In the genomic region with DNA sequence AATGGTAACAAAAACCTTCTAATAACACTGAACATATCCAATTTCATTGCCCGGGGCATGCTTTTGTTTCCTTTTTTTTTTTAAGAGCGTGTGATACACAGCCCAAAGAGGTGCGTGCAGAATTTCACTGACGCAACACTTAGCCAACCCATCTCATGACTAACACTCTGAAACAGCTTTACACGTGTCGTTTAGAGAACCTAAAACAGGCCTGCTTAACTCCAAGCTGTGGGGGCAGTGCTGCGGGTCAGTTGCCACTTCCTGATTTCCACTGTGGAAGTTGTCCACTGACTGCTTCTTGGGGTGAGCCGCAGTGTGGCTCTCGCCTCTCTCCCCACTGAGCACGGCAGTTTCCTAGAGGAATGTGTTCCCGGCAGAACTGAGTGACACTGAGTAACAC, we compare ENCODE assay signal across 14 mouse cellular contexts. TPM values are rescaled to one million over a fixed set of nuclear protein-coding genes. Genes with fewer than 3 reads are reported as not detected.
DNase-seq lines count a peak whose midpoint lies in the region; ATAC-seq lines count a peak whose summit lies in the region.
"Had no signal": no experiment of that assay in that cellular context is flagged by ENCODE, and none has a peak within 500 bp of the region (broad histone marks: within the 10 kb centered on the region; RNA-seq: fewer than 3 reads in every experiment).

No protein-coding gene starts in this region.

- DNase-seq in forebrain, embryonic 10.5 days (ENCODE audit: extremely low spot score, low spot score): no peak
- peak; percentile 21 to 34 for DNase-seq in spleen, postnatal 36 days (ENCODE audit: low spot score in 2 of 2)
- DNase-seq in spleen, adult 12 weeks (ENCODE audit: low spot score): no peak
- DNase-seq in splenic B cell, adult 2 months (ENCODE audit: low read depth, low spot score): peak; percentile 24
- no peak for DNase-seq in gastrocnemius, postnatal 36 days

- intact Hi-C loops in gastrocnemius, postnatal 36 days (cut with DNase I): no loop called here

- no peaks in the 10 kb centered on the region for H3K27me3 ChIP-seq in forebrain, embryonic 10.5 days (ENCODE audit: poor library complexity, severe bottlenecking)
- no peaks in the 10 kb centered on the region for H3K27me3 ChIP-seq in forebrain, embryonic 13.5 days
- no peaks in the 10 kb centered on the region for H3K27me3 ChIP-seq in liver, embryonic 16.5 days (ENCODE audit: control insufficient read depth, insufficient read depth, low read depth, low read length)
- no peaks in the 10 kb centered on the region for H3K27me3 ChIP-seq in splenic B cell, adult 2 months (ENCODE audit: control insufficient read depth, insufficient read depth, low read length, poor library complexity, severe bottlenecking)
- H3K27me3 ChIP-seq: embryonic facial prominence, embryonic 12.5 days; stomach, embryonic 15.5 days had no signal

- no peaks in the 10 kb centered on the region for H3K36me3 ChIP-seq in forebrain, embryonic 10.5 days (replicated peaks)
- no peaks in the 10 kb centered on the region for H3K36me3 ChIP-seq in forebrain, embryonic 13.5 days (ENCODE audit: poor library complexity, severe bottlenecking)
- H3K36me3 ChIP-seq in liver, embryonic 16.5 days (ENCODE audit: control insufficient read depth, insufficient read depth): no peaks in the 10 kb centered on the region
- no peaks in the 10 kb centered on the region for H3K36me3 ChIP-seq in splenic B cell, adult 2 months (ENCODE audit: control insufficient read depth, insufficient read depth, low read length, poor library complexity, severe bottlenecking)
- H3K36me3 ChIP-seq: embryonic facial prominence, embryonic 12.5 days; stomach, embryonic 15.5 days had no signal

- H3K4me1 ChIP-seq in forebrain, embryonic 10.5 days: peaks cover 3% of the 10 kb centered on the region; the same call in 1 of the 2 replicates
- H3K4me1 ChIP-seq in forebrain, embryonic 13.5 days: no peaks in the 10 kb centered on the region
- no peaks in the 10 kb centered on the region for H3K4me1 ChIP-seq in liver, embryonic 16.5 days (ENCODE audit: control insufficient read depth, low read depth, low read length)
- H3K4me1 ChIP-seq: embryonic facial prominence, embryonic 12.5 days; stomach, embryonic 15.5 days had no signal

- no peak for ATAC-seq in forebrain, embryonic 13.5 days
- peak; percentile 53 for ATAC-seq in liver, embryonic 16.5 days (ENCODE audit: low read depth)
- no peak for ATAC-seq in activated CD4-positive, CD25-positive, alpha-beta regulatory T cell, adult 4 months
- ATAC-seq: hindbrain, postnatal 0 days; midbrain, embryonic 16.5 days had no signal

- H3K9ac ChIP-seq in forebrain, embryonic 13.5 days: no peak overlapping the region
- no peak overlapping the region for H3K9ac ChIP-seq in liver, embryonic 16.5 days (ENCODE audit: low read depth, low read length)
- H3K9ac ChIP-seq: embryonic facial prominence, embryonic 12.5 days; stomach, embryonic 15.5 days had no signal

- no peaks in the 10 kb centered on the region for H3K9me3 ChIP-seq in forebrain, embryonic 10.5 days
- no peaks in the 10 kb centered on the region for H3K9me3 ChIP-seq in forebrain, embryonic 13.5 days (replicated peaks)
- no peaks in the 10 kb centered on the region for H3K9me3 ChIP-seq in liver, embryonic 16.5 days (replicated peaks; ENCODE audit: control insufficient read depth, low read length)
- H3K9me3 ChIP-seq: embryonic facial prominence, embryonic 12.5 days; stomach, embryonic 15.5 days had no signal

- H3K27ac ChIP-seq in forebrain, embryonic 10.5 days: 0 out of 2 replicates have a peak overlapping the region, but pooled peaks have one; percentile 30
- no peak overlapping the region for H3K27ac ChIP-seq in forebrain, embryonic 13.5 days
- no peak overlapping the region for H3K27ac ChIP-seq in liver, embryonic 16.5 days (ENCODE audit: low read length)
- H3K27ac ChIP-seq: embryonic facial prominence, embryonic 12.5 days; hindbrain, postnatal 0 days; stomach, embryonic 15.5 days had no signal

- H3K4me3 ChIP-seq in forebrain, embryonic 10.5 days: no peak overlapping the region
- H3K4me3 ChIP-seq in forebrain, embryonic 13.5 days: no peak overlapping the region
- no peak overlapping the region for H3K4me3 ChIP-seq in liver, embryonic 16.5 days (ENCODE audit: low read depth, low read length)
- H3K4me3 ChIP-seq: embryonic facial prominence, embryonic 12.5 days; stomach, embryonic 15.5 days had no signal

- H3K4me2 ChIP-seq in forebrain, embryonic 13.5 days: no peak overlapping the region
- no peak overlapping the region for H3K4me2 ChIP-seq in liver, embryonic 16.5 days (ENCODE audit: low read depth, low read length)
- H3K4me2 ChIP-seq: embryonic facial prominence, embryonic 12.5 days; stomach, embryonic 15.5 days had no signal

- WGBS in forebrain, embryonic 10.5 days: 73% methylated on average over 11 of the region's 11 CpGs
- WGBS in forebrain, embryonic 13.5 days: 76% methylated on average over 11 of the region's 11 CpGs
- 39% methylated on average over 11 of the region's 11 CpGs for WGBS in liver, embryonic 16.5 days (ENCODE audit: insufficient replicate concordance)

RNA-seq across cellular contexts. Expression of a gene that starts 22.0 kb away (rescaled TPM):
- polyA plus RNA-seq in forebrain, embryonic 10.5 days (2016; fragmentation: Nextera tagmentation; extraction: Ambion mirVana): not detected in 2 replicates
- polyA plus RNA-seq in forebrain, embryonic 13.5 days (2015; fragmentation: Nextera tagmentation; extraction: Ambion mirVana): not detected in 2 replicates
- not detected in 2 replicates for polyA plus RNA-seq in liver, embryonic 16.5 days (2015; fragmentation: Nextera tagmentation; extraction: Ambion mirVana)
- not detected for polyA plus RNA-seq in activated CD4-positive, CD25-positive, alpha-beta regulatory T cell, adult 4 months (2017; shearing (Covaris generic))
- not detected for total RNA-seq in gastrocnemius, postnatal 36 days (2021)
- polyA plus RNA-seq: embryonic facial prominence, embryonic 12.5 days; heart, embryonic 14.5 days; hindbrain, postnatal 0 days; large intestine, adult 2 months; midbrain, embryonic 16.5 days; stomach, embryonic 15.5 days had no signal

RNA-seq across cellular contexts. Expression of a gene that starts 41.2 kb away (rescaled TPM):
- 1,161 and 1,233 TPM in 2 replicates for polyA plus RNA-seq in forebrain, embryonic 10.5 days (2016; fragmentation: Nextera tagmentation; extraction: Ambion mirVana)
- polyA plus RNA-seq in forebrain, embryonic 13.5 days (2015; fragmentation: Nextera tagmentation; extraction: Ambion mirVana): 1,676 and 1,701 TPM in 2 replicates
- polyA plus RNA-seq in liver, embryonic 16.5 days (2015; fragmentation: Nextera tagmentation; extraction: Ambion mirVana): 332 and 366 TPM in 2 replicates
- polyA plus RNA-seq in activated CD4-positive, CD25-positive, alpha-beta regulatory T cell, adult 4 months (2017; shearing (Covaris generic)): 100 to 1,000 TPM; 597 to 644 TPM
- 100 to 1,000 TPM; 131 to 155 TPM for total RNA-seq in gastrocnemius, postnatal 36 days (2021)

Comparison
In these comparisons a context has a peak if more than half of its experiments do, and no peak if none do; other contexts are left out.
1. DNase-seq: peak in spleen, postnatal 36 days (2 of 2) and splenic B cell, adult 2 months (single experiment); none in forebrain, embryonic 10.5 days (single experiment), spleen, adult 12 weeks (single experiment) and gastrocnemius, postnatal 36 days (0 of 2).